Mouse (Mus musculus) liver, embryonic 14.5 days (tissue): Measurements from ENCODE around the gene Pcca.

Experiments
- CTCF ChIP-seq: IDR thresholded peaks from 2 replicates; pipeline ENCODE4 v1.5.1; 2016; ENCODE audit warnings: antibody characterized with exemption, low read depth, control low read depth
- EP300 ChIP-seq: IDR thresholded peaks from 2 replicates; pipeline ENCODE4 v1.6.1; 2016; ENCODE audit warnings: antibody characterized with exemption, low read depth

- no peak for TF ChIP-seq CTCF
- no peak for TF ChIP-seq EP300
Measured at GRCm38 (mm10) chr14:122902136-122902535, 368.0 kb downstream of the Pcca start.
